Mouse (Mus musculus) testis, adult 2 months (tissue): Measurements from ENCODE around the gene Tbc1d2. TPM values are rescaled to one million over a fixed set of nuclear protein-coding genes. Genes with fewer than 3 reads are reported as not detected.

Experiments
- H3K27ac ChIP-seq: fragments of 200-500 bp; 2 replicates; pipeline ENCODE4 v1.5.1; 2012; ENCODE audit warnings: low read depth, low read length; ENCODE audit not compliant: control insufficient read depth, insufficient read depth
- H3K27me3 ChIP-seq: fragments of 200-500 bp; 2 replicates; pipeline ENCODE4 v1.6.1; 2012; ENCODE audit warnings: mild to moderate bottlenecking, low read length, moderate library complexity; ENCODE audit not compliant: control insufficient read depth, insufficient read depth
- H3K36me3 ChIP-seq: fragments of 200-500 bp; 2 replicates; pipeline ENCODE4 v1.6.1; 2012; ENCODE audit warnings: mild to moderate bottlenecking, low read length; ENCODE audit not compliant: control insufficient read depth, insufficient read depth
- H3K4me1 ChIP-seq: fragments of 200-500 bp; 2 replicates; pipeline ENCODE4 v1.6.1; 2012; ENCODE audit warnings: low read length; ENCODE audit not compliant: control insufficient read depth, insufficient read depth
- H3K4me3 ChIP-seq: fragments of 200-500 bp; 2 replicates; pipeline ENCODE4 v1.5.1; 2012; ENCODE audit warnings: low read depth, mild to moderate bottlenecking, low read length, moderate library complexity, mixed read lengths; ENCODE audit not compliant: control insufficient read depth
- CTCF ChIP-seq: fragments of 200-500 bp; IDR thresholded peaks from 2 replicates; pipeline ENCODE4 v1.5.1; 2012; ENCODE audit warnings: low read depth, mild to moderate bottlenecking, inconsistent platforms, low read length, moderate library complexity; ENCODE audit not compliant: control insufficient read depth, insufficient read depth, insufficient replicate concordance
- POLR2A ChIP-seq: fragments of 200-500 bp; IDR thresholded peaks from 2 replicates; pipeline ENCODE4 v1.6.1; 2012; ENCODE audit warnings: low read depth, mild to moderate bottlenecking, inconsistent platforms, low read length, moderate library complexity; ENCODE audit not compliant: control insufficient read depth
- polyA plus RNA-seq: library from polyadenylated mRNA; depleted of rRNA; stranded (reverse); fragments of >200 nt; gene quantifications from 2 replicates; pipeline ENCODE4 v1.2.3, GENCODE M21; 2012

The Tbc1d2 gene
- polyA plus RNA-seq, 1 experiment = 6.9 TPM

- no peaks in the 10 kb centered on the region for H3K27me3 ChIP-seq
- no peak overlapping the region for H3K27ac ChIP-seq
- TF ChIP-seq CTCF (no peak), POLR2A (no peak)
Measured at GRCm38 (mm10) chr4:46658946-46659345, 8.9 kb upstream of the Tbc1d2 start.

GRCm38 (mm10) chr4:46657116-46657515 is 7.1 kb upstream of the Tbc1d2 start:
- H3K27ac ChIP-seq = no peak overlapping the region
- no peaks in the 10 kb centered on the region for H3K27me3 ChIP-seq
- H3K36me3 ChIP-seq = no peaks in the 10 kb centered on the region
- no peaks in the 10 kb centered on the region for H3K4me1 ChIP-seq
- no peak overlapping the region for H3K4me3 ChIP-seq
- TF ChIP-seq CTCF (peak; percentile 9; the same call in 1 of the 2 replicates), POLR2A (no peak)

More at GRCm38 (mm10) chr4:46658946-46659345, 8.9 kb upstream of the Tbc1d2 start:
- H3K36me3 ChIP-seq = no peaks in the 10 kb centered on the region
- no peak overlapping the region for H3K4me3 ChIP-seq
- peaks cover 2% of the 10 kb centered on the region for H3K4me1 ChIP-seq

GRCm38 (mm10) chr4:46655956-46656355 is 5.9 kb upstream of the Tbc1d2 start:
- H3K36me3 ChIP-seq = no peaks in the 10 kb centered on the region
- no peak overlapping the region for H3K4me3 ChIP-seq
- no peaks in the 10 kb centered on the region for H3K27me3 ChIP-seq
- H3K27ac ChIP-seq = no peak overlapping the region
- peaks cover under 1% of the 10 kb centered on the region; the same call in 1 of the 2 replicates for H3K4me1 ChIP-seq
- TF ChIP-seq CTCF (no peak), POLR2A (no peak)

- no peak overlapping the region for H3K27ac ChIP-seq
- TF ChIP-seq CTCF = no peak
- TF ChIP-seq POLR2A = no peak
Measured at GRCm38 (mm10) chr4:46655298-46655697, 5.3 kb upstream of the Tbc1d2 start.

DNA sequence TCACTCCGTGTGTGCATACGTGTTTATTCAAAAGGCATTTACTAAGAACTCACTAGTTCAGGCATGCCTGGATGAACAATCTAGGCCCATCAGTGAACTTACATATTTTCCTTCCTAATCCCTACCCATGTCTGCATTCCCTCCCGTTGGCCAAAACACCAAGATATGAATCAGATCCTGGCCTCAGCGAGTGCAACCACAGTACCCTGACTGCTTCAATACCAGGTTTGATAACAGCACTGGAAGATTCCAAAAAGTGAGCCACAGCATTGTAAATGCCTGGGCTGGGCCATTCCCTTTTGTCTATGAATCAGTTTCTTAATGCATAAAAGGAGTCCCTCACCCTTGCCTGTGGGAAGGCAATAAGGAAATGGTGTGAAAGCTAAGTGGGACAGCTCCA is 848 bp downstream of the Tbc1d2 start:
- H3K4me1 ChIP-seq = peaks cover 10% of the 10 kb centered on the region
- no peaks in the 10 kb centered on the region for H3K27me3 ChIP-seq
- no peak overlapping the region for H3K27ac ChIP-seq
- TF ChIP-seq CTCF (no peak), POLR2A (no peak)
- H3K36me3 ChIP-seq = no peaks in the 10 kb centered on the region
- H3K4me3 ChIP-seq = peak overlapping the region; percentile 94; the same call in 1 of the 2 replicates

More at GRCm38 (mm10) chr4:46655298-46655697, 5.3 kb upstream of the Tbc1d2 start:
- Histone ChIP-seq H3K27me3 (no peaks in the 10 kb centered on the region), H3K4me1 (peaks cover 5% of the 10 kb centered on the region), H3K4me3 (no peak overlapping the region), H3K36me3 (no peaks in the 10 kb centered on the region)

- Histone ChIP-seq H3K36me3 (no peaks in the 10 kb centered on the region), H3K27ac (no peak overlapping the region), H3K27me3 (no peaks in the 10 kb centered on the region), H3K4me3 (no peak overlapping the region), H3K4me1 (no peaks in the 10 kb centered on the region)
- TF ChIP-seq CTCF (no peak), POLR2A (no peak)
Measured at GRCm38 (mm10) chr4:46643676-46644112, 6.3 kb downstream of the Tbc1d2 start.

GRCm38 (mm10) chr4:46642924-46643675 is 6.9 kb downstream of the Tbc1d2 start:
- Histone ChIP-seq H3K27me3 (no peaks in the 10 kb centered on the region), H3K27ac (no peak overlapping the region), H3K36me3 (no peaks in the 10 kb centered on the region), H3K4me3 (no peak overlapping the region), H3K4me1 (no peaks in the 10 kb centered on the region)
- TF ChIP-seq CTCF = no peak
- no peak for TF ChIP-seq POLR2A
